Mouse (Mus musculus): ENCODE data around the gene Ift122.

GRCm38 (mm10) chr6:115853091-115853813, at the start of gene Ift122, which contains the start of gene Mbd4:
- TF ChIP-seq CTCF (IDR thresholded peaks at IDR 0.05; ENCODE audit: extremely low read depth, insufficient read depth, insufficient read length, insufficient replicate concordance): no peak
- TF ChIP-seq POLR2A (IDR thresholded peaks at IDR 0.05; ENCODE audit: low read depth, low read length): 0 out of 2 replicates have a peak, but pooled peaks have one; percentile 7
